Mouse (Mus musculus) lung, adult 2 months (tissue): ENCODE data around the gene Pigv.

ENCODE experiments used
- CTCF ChIP-seq: fragments of 200-500 bp; IDR thresholded peaks from 2 replicates; pipeline ENCODE4 v1.5.1; 2011; ENCODE audit warnings: mild to moderate bottlenecking, low read length, control low read depth; ENCODE audit not compliant: insufficient read depth
- POLR2A ChIP-seq: fragments of 200-500 bp; IDR thresholded peaks from 2 replicates; pipeline ENCODE4 v1.6.1; 2011; ENCODE audit warnings: low read depth, mild to moderate bottlenecking, control low read depth, low read length, borderline replicate concordance; ENCODE audit errors: extremely low read depth

DNA sequence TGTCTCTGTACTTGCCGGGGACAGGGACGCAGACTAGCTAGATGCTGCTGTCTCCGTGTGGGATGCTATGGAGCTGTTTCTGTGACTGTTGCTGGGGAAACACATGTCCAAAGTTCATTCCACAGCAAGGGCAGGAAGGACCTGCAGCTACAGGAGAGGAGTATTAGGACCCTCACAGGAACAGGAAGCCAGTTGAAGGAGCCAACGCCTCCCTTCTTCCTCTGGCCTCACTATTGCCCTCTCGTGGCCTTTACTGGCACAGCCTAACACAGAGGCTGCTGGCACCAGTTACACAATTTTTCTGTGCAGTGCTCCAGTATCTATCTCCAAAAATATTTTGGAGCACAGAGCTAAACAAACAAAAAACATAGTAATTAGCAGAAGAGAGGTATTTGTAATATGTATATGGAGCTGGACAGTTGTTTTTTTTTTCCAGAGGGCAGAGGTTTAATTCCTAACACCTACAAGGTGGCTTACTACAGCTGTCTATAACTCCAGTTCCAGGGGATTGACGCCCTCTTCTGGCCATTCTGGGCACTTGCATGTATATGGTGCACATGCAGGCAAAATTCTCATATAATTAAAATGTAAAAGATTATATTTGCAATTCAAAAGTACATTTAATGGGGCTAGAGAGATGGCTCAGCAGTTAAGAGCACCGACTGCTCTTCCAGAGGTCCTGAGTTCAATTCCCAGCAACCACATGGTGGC lies 22.3 kb downstream of the Pigv start, which contains the start of gene Zdhhc18:
- TF ChIP-seq CTCF, result peak; percentile 96
- TF ChIP-seq POLR2A, result peak; percentile 55; the same call in 1 of the 2 replicates
